Mouse (Mus musculus) limb, embryonic 15.5 days (tissue): Measurements from ENCODE around the gene Csrp1. TPM values are rescaled to one million over a fixed set of nuclear protein-coding genes. Genes with fewer than 3 reads are reported as not detected.

Source experiments
- ATAC-seq: fragments of 200-750 bp; cut with Nextera tagmentation; 2 replicates; pipeline ENCODE4 v1.8.0; 2017; ENCODE audit warnings: low read depth, moderate TSS enrichment; ENCODE audit not compliant: insufficient number of reproducible peaks, low FRiP score, low TSS enrichment
- H3K27ac ChIP-seq: fragments of 300-500 bp; sonication (generic); 2 replicates; pipeline ENCODE4 v1.5.1; 2015; ENCODE audit warnings: moderate library complexity, mild to moderate bottlenecking, inconsistent platforms
- H3K27me3 ChIP-seq: fragments of 300-500 bp; sonication (generic); 2 replicates; pipeline ENCODE4 v1.6.1; 2015; ENCODE audit warnings: inconsistent platforms
- H3K36me3 ChIP-seq: fragments of 300-500 bp; sonication (generic); 2 replicates; pipeline ENCODE4 v1.6.1; 2015; ENCODE audit warnings: inconsistent platforms
- H3K4me1 ChIP-seq: fragments of 300-500 bp; sonication (generic); 2 replicates; pipeline ENCODE4 v1.6.1; 2015; ENCODE audit warnings: inconsistent platforms
- H3K4me2 ChIP-seq: fragments of 300-500 bp; sonication (generic); 2 replicates; pipeline ENCODE4 v1.6.1; 2015; ENCODE audit warnings: mild to moderate bottlenecking, inconsistent platforms
- H3K4me3 ChIP-seq: fragments of 300-500 bp; sonication (generic); 2 replicates; pipeline ENCODE4 v1.5.1; 2015; ENCODE audit warnings: mild to moderate bottlenecking, inconsistent platforms
- H3K9ac ChIP-seq: fragments of 300-500 bp; sonication (generic); 2 replicates; pipeline ENCODE4 v1.6.1; 2015; ENCODE audit warnings: inconsistent platforms
- H3K9me3 ChIP-seq: fragments of 300-500 bp; sonication (generic); 2 replicates; pipeline ENCODE4 v1.6.1; 2016; ENCODE audit warnings: inconsistent platforms
- WGBS: fragments of 180-500 bp; shearing (Covaris S2); methylation state at CpG from one replicate; pipeline ENCODE4 v1.1.7; 2015; 5-methylcytosine and 5-hydroxymethylcytosine counted together
- polyA plus RNA-seq: library from polyadenylated mRNA; unstranded; fragments of >200 nt; fragmentation: Nextera tagmentation; extraction: Ambion mirVana; gene quantifications from 2 replicates; pipeline ENCODE4 v1.2.1, GENCODE M21; 2015

The Csrp1 gene
- polyA plus RNA-seq, 1 experiment from 2014 or later = 104 TPM

DNA sequence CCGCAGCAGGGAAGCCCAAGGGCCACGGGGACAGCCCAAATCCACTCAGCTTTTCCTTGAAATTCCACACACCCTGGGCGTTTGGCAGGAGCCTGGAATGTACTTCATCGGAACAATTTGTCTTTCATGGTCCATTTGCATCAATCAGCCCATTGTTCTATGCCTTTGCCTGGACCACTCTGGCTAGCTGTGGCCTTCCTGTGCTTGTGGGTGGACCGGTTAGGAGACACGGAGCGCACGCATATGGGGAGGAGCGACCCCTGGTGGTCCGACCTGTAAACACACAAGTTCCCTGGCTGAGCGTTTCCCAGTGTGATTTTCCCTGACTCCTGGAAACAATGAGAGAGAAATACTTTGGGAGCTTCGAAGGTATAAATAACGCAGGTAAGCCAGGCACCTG is 61.4 kb downstream of the Csrp1 start:
- WGBS = 12% methylated on average over 13 of the region's 13 CpGs
- no peak for ATAC-seq

DNA sequence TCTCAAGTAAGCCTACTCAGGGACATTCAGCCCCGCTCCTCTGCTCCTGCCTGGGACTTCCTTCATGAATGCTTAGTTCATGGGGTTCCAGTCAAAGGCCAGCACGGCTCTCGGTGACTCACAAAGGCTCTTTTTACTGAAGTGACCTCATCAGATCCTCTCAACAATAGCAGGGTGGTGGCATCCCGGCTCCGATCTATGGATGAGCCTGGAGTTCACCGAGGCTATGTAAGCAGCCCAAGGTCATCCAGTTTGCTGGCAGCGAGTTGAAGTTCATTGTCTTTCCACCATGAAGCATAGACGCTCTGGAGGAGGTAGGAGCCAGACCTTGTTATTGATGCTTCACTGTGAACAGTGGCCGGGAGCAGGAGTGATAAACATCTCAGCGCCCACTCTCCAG is 63.0 kb downstream of the Csrp1 start:
- no peak overlapping the region for H3K27ac ChIP-seq
- WGBS = 78% methylated on average over 10 of the region's 10 CpGs
- no peak overlapping the region for H3K4me2 ChIP-seq
- H3K36me3 ChIP-seq = no peaks in the 10 kb centered on the region
- no peaks in the 10 kb centered on the region for H3K9me3 ChIP-seq
- H3K4me1 ChIP-seq = peaks cover 22% of the 10 kb centered on the region
- H3K9ac ChIP-seq = no peak overlapping the region
- no peak overlapping the region for H3K4me3 ChIP-seq
- H3K27me3 ChIP-seq = no peaks in the 10 kb centered on the region
- ATAC-seq = no peak

More for the DNA sequence above, 61.4 kb downstream of the Csrp1 start:
- Histone ChIP-seq H3K27me3 (no peaks in the 10 kb centered on the region), H3K4me2 (no peak overlapping the region), H3K36me3 (no peaks in the 10 kb centered on the region), H3K9me3 (no peaks in the 10 kb centered on the region), H3K4me3 (no peak overlapping the region), H3K9ac (no peak overlapping the region), H3K4me1 (peaks cover 22% of the 10 kb centered on the region), H3K27ac (no peak overlapping the region)

GRCm38 (mm10) chr1:135787799-135788198 is 67.9 kb downstream of the Csrp1 start:
- Histone ChIP-seq H3K36me3 (no peaks in the 10 kb centered on the region), H3K9ac (no peak overlapping the region), H3K27me3 (no peaks in the 10 kb centered on the region), H3K4me1 (peaks cover 9% of the 10 kb centered on the region; the same call in 1 of the 2 replicates), H3K9me3 (no peaks in the 10 kb centered on the region), H3K4me2 (no peak overlapping the region), H3K4me3 (no peak overlapping the region), H3K27ac (no peak overlapping the region)
- ATAC-seq = no peak
- 44% methylated on average over 3 of the region's 3 CpGs for WGBS

DNA sequence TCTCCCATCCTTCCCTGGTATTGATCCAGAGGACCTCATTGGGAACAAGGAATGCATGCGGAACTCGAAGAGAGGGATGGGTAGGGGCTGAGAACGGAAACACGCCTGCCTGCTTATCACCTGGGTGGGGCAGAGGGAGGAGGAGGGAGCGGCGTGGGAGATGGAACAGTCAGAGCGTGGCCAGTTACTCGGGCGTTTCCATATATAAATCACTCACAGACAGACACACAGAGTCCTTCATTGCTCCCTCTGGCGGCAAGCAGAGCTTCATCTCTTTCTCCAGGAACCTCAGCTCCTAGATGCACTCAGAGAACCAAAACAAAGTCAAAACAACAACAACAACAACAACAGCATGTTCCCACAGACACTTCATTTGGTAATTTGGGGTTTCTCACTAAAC is 68.8 kb downstream of the Csrp1 start:
- 22% methylated on average over 10 of the region's 10 CpGs for WGBS
- no peak overlapping the region for H3K4me2 ChIP-seq
- no peak for ATAC-seq

GRCm38 (mm10) chr1:135789815-135790214 is 70.0 kb downstream of the Csrp1 start:
- no peak for ATAC-seq
- WGBS = 13% methylated on average over 5 of the region's 5 CpGs
- Histone ChIP-seq H3K36me3 (no peaks in the 10 kb centered on the region), H3K4me3 (no peak overlapping the region), H3K27ac (no peak overlapping the region), H3K9me3 (no peaks in the 10 kb centered on the region), H3K4me2 (no peak overlapping the region), H3K4me1 (peaks cover 26% of the 10 kb centered on the region), H3K9ac (no peak overlapping the region), H3K27me3 (no peaks in the 10 kb centered on the region)

More for the DNA sequence above, 68.8 kb downstream of the Csrp1 start:
- H3K4me3 ChIP-seq = no peak overlapping the region
- H3K27ac ChIP-seq = no peak overlapping the region
- no peak overlapping the region for H3K9ac ChIP-seq
- H3K27me3 ChIP-seq = no peaks in the 10 kb centered on the region
- peaks cover 15% of the 10 kb centered on the region for H3K4me1 ChIP-seq
- H3K9me3 ChIP-seq = no peaks in the 10 kb centered on the region
- no peaks in the 10 kb centered on the region for H3K36me3 ChIP-seq

DNA sequence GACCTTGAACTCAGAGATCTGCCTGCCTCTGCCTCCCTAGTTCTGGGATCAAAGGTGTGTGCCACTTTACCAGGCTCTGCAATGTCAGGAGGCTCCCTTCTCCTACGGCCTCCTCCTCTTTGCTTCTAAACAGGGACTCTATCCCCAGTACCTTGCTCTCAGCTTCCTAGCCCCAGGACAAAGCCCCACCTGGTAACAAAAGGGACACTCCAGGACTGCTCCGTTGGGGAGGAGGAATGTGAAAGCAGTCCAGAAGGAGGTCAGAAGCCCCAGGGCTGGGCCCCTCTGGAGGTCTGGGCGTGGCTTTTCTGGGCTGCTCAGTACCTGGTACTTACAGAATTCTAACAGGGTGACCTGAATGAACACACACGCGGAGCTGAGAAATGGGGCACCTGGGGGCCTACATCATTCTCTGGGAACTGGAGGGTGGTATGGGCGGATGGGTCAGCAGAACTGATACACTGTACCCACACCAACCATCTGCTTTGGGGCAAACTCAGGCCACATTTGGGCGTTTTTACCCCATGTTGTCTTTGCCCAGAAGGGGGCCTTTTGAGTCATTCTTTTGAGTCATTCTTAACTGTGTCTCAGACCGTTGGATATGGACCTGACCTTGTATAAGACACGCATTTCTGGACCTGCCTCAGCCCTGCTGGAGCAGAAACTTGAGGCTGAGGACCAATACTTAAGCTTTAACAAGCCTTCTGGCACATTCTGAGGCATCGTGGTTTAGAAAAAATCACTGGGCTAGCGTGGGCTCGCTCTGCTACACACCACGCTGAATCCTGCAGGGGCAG is 72.5 kb downstream of the Csrp1 start:
- no peaks in the 10 kb centered on the region for H3K27me3 ChIP-seq
- peak overlapping the region; percentile 40; the same call in 1 of the 2 replicates for H3K27ac ChIP-seq
- no peak overlapping the region for H3K9ac ChIP-seq
- peaks cover 27% of the 10 kb centered on the region for H3K4me1 ChIP-seq
- H3K36me3 ChIP-seq = no peaks in the 10 kb centered on the region
- H3K4me3 ChIP-seq = no peak overlapping the region
- no peak for ATAC-seq
- no peak overlapping the region for H3K4me2 ChIP-seq
- no peaks in the 10 kb centered on the region for H3K9me3 ChIP-seq
- 62% methylated on average over 13 of the region's 13 CpGs for WGBS

GRCm38 (mm10) chr1:135793370-135794215 is 73.7 kb downstream of the Csrp1 start:
- H3K9ac ChIP-seq = peak overlapping the region; percentile 31; the same call in 1 of the 2 replicates
- no peak for ATAC-seq

GRCm38 (mm10) chr1:135794216-135795134 is 74.6 kb downstream of the Csrp1 start:
- Histone ChIP-seq H3K4me1 (peaks cover 24% of the 10 kb centered on the region), H3K27ac (peak overlapping the region; percentile 68), H3K27me3 (no peaks in the 10 kb centered on the region), H3K9ac (no peak overlapping the region; the same call in 1 of the 2 replicates), H3K9me3 (no peaks in the 10 kb centered on the region), H3K36me3 (no peaks in the 10 kb centered on the region), H3K4me3 (peak overlapping the region; percentile 18), H3K4me2 (peak overlapping the region; percentile 40)
- WGBS = 31% methylated on average over 20 of the region's 20 CpGs
- peak; percentile 57; the same call in 1 of the 2 replicates for ATAC-seq

More at GRCm38 (mm10) chr1:135793370-135794215, 73.7 kb downstream of the Csrp1 start:
- Histone ChIP-seq H3K9me3 (no peaks in the 10 kb centered on the region), H3K4me3 (peak overlapping the region; percentile 18), H3K36me3 (no peaks in the 10 kb centered on the region), H3K4me2 (peak overlapping the region; percentile 40), H3K4me1 (peaks cover 21% of the 10 kb centered on the region), H3K27ac (peak overlapping the region; percentile 68), H3K27me3 (no peaks in the 10 kb centered on the region)
- 13% methylated on average over 27 of the region's 27 CpGs for WGBS

DNA sequence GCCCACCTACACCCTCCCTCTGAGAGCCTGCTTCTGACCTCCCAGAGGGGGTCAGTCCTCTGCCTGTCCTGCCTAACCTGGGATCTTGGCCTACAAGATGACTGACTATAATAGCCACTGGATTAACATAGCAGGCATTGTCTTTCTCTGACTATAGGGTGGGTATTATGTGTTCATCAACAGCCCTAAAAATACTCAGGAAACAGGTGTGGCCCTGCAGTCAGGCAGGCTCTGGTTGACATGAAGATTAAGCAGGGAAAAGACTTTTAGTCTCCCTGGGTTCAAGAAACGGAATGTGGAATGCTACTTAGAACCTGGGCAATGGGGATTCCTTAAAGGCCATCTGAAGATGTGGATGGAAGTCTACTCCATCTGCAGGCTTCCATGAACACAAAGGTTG is 78.6 kb downstream of the Csrp1 start:
- ATAC-seq = no peak
- Histone ChIP-seq H3K9me3 (no peaks in the 10 kb centered on the region), H3K4me3 (no peak overlapping the region), H3K27ac (peak overlapping the region; percentile 60), H3K4me2 (no peak overlapping the region), H3K4me1 (peaks cover 30% of the 10 kb centered on the region), H3K27me3 (no peaks in the 10 kb centered on the region), H3K36me3 (no peaks in the 10 kb centered on the region), H3K9ac (no peak overlapping the region)
- WGBS = 67% methylated on average over 1 of the region's 1 CpGs

- no peaks in the 10 kb centered on the region for H3K36me3 ChIP-seq
- H3K27me3 ChIP-seq = no peaks in the 10 kb centered on the region
- no peak overlapping the region for H3K9ac ChIP-seq
- 37% methylated on average over 8 of the region's 8 CpGs for WGBS
- peaks cover 23% of the 10 kb centered on the region for H3K4me1 ChIP-seq
- H3K9me3 ChIP-seq = no peaks in the 10 kb centered on the region
- no peak for ATAC-seq
- no peak overlapping the region for H3K4me2 ChIP-seq
- peak overlapping the region; percentile 60 for H3K27ac ChIP-seq
- H3K4me3 ChIP-seq = peak overlapping the region; percentile 13; the same call in 1 of the 2 replicates
These were observed 79.3 kb downstream of the Csrp1 start for GRCm38 (mm10) chr1:135799109-135799627.
